ENCODE assay signal across 9 mouse cellular contexts in genomic region chr12:113487693-113488092, GRCm38 (mm10). TPM values are rescaled to one million over a fixed set of nuclear protein-coding genes. Genes with fewer than 3 reads are reported as not detected.
A peak's percentile ranks its signal among the peaks of the same experiment; 100 is the strongest.
DNase-seq lines count a peak whose midpoint lies in the region; ATAC-seq and TF ChIP-seq lines count a peak whose summit lies in the region.
"Not testable (repeated sequence)": the region's sequence is repeated elsewhere in the genome, so short reads cannot be mapped to it uniquely, and the experiment has no call there.
"Had no signal": no experiment of that assay in that cellular context is flagged by ENCODE, and none has a peak within 500 bp of the region (broad histone marks: within the 10 kb centered on the region; RNA-seq: fewer than 3 reads in every experiment).

No protein-coding gene starts in this region.

- TF ChIP-seq POLR2A in cerebellum, adult 2 months (IDR thresholded peaks at IDR 0.05; ENCODE audit: borderline replicate concordance, insufficient read depth, low read length), result not testable (repeated sequence)

- not testable (repeated sequence) for H3K9ac ChIP-seq in intestine, embryonic 14.5 days (ENCODE audit: low read length)

- 0 out of 2 replicates have a peak, but pooled peaks have one; percentile 36 for ATAC-seq in intestine, embryonic 14.5 days (replicated peaks; ENCODE audit: low FRiP score, low TSS enrichment, low read depth)

- H3K27ac ChIP-seq in cerebellum, adult 2 months (ENCODE audit: insufficient read depth, low read length); intestine, embryonic 14.5 days (ENCODE audit: low read depth): not testable (repeated sequence)

- DNase-seq in MN1 (ENCODE audit: low spot score), result peak; percentile 16
- peak; percentile 17 to 52 for DNase-seq in cerebellum, adult 2 months
- DNase-seq in frontal cortex, postnatal 36 days (ENCODE audit: low spot score in 2 of 2), result peak; percentile 38 to 55
- peak; percentile 71 for DNase-seq in intestine, embryonic 14.5 days (ENCODE audit: low spot score)
- peak; percentile 45 for DNase-seq in left cerebral cortex, adult 11 months (ENCODE audit: low spot score)
- peak; percentile 76 for DNase-seq in lung, postnatal 36 days
- peak; percentile 22 to 51 for DNase-seq in right cerebral cortex, postnatal 10 days (ENCODE audit: low spot score in 2 of 2)
- peak; percentile 87 for DNase-seq in thymus, postnatal 4 days

- not testable (repeated sequence) for H3K9me3 ChIP-seq in intestine, embryonic 14.5 days (ENCODE audit: control insufficient read depth, low read length)

- peak; percentile 37; the same call in 1 of the 2 replicates for TF ChIP-seq CTCF in cerebellum, adult 2 months (IDR thresholded peaks at IDR 0.05; ENCODE audit: borderline replicate concordance, insufficient read depth, low read depth, low read length)

- H3K27me3 ChIP-seq in cerebellum, adult 2 months (ENCODE audit: control insufficient read depth, insufficient read depth, low read length); intestine, embryonic 14.5 days (replicated peaks; ENCODE audit: control insufficient read depth, insufficient read depth, low read length): not testable (repeated sequence)

- H3K4me3 ChIP-seq in cerebellum, adult 2 months (replicated peaks; ENCODE audit: insufficient read depth, low read depth, low read length); intestine, embryonic 14.5 days (ENCODE audit: low read depth, low read length): not testable (repeated sequence)

- not testable (repeated sequence) for H3K4me1 ChIP-seq in cerebellum, adult 2 months (ENCODE audit: control insufficient read depth, insufficient read depth, low read length); intestine, embryonic 14.5 days (replicated peaks; ENCODE audit: control insufficient read depth, insufficient read depth, low read length)

- not testable (repeated sequence) for H3K36me3 ChIP-seq in intestine, embryonic 14.5 days (ENCODE audit: control insufficient read depth, insufficient read depth, low read length)

- not testable (repeated sequence) for H3K4me2 ChIP-seq in intestine, embryonic 14.5 days (ENCODE audit: low read length)

RNA-seq across cellular contexts. Expression of gene Adam6b, which starts 1.6 kb away (rescaled TPM):
- not detected in 2 replicates for polyA plus RNA-seq in cerebellum, adult 2 months (2012; rRNA removed)
- not detected in 2 replicates for polyA plus RNA-seq in intestine, embryonic 14.5 days (2014; fragmentation: Nextera tagmentation; extraction: Ambion mirVana)
- polyA plus RNA-seq: lung, embryonic 16.5 days had no signal

RNA-seq across cellular contexts. Expression of gene Adam6a, which starts 56.0 kb away (rescaled TPM):
- not detected in 2 replicates for polyA plus RNA-seq in cerebellum, adult 2 months (2012; rRNA removed)
- polyA plus RNA-seq in intestine, embryonic 14.5 days (2014; fragmentation: Nextera tagmentation; extraction: Ambion mirVana), result not detected in 2 replicates
- polyA plus RNA-seq: lung, embryonic 16.5 days had no signal

Comparison
In these comparisons a context has a peak if more than half of its experiments do, and no peak if none do; other contexts are left out.
1. DNase-seq: peak in every context shown above with its lines; median percentile 87 in thymus, postnatal 4 days; 76 in lung, postnatal 36 days; 71 in intestine, embryonic 14.5 days; 46 in frontal cortex, postnatal 36 days; 45 in left cerebral cortex, adult 11 months; 36 in right cerebral cortex, postnatal 10 days; 34 in cerebellum, adult 2 months; 16 in MN1.